Mouse (Mus musculus): Measurements from ENCODE around the gene Rbms3. TPM values are rescaled to one million over a fixed set of nuclear protein-coding genes. Genes with fewer than 3 reads are reported as not detected.
A peak's percentile ranks its signal among the peaks of the same experiment; 100 is the strongest.

The Rbms3 gene
- total and polyA plus RNA-seq, 3 experiments, result not detected

DNA sequence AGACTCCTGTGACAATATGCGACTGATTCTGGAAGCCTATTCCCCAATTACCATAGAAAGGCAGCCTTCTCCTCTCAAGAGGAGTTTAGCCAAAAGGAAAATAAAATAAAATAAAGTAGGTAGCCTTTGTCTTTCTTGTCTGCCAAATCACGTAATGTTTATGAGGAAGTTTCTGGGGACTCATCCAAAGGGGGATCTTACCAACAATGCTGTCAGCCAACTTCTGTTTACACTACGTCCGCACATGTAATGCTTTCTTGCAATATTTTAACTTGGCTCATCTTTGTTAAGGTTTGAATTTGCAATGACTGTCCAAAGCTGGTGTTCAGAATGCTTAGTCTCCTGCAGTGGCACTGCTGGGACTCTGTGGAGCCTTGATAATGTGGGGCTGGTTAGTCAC, 1086.9 kb downstream of the Rbms3 start:
- Histone ChIP-seq H3K27ac (ENCODE audit: insufficient read depth, low read depth) (no peak overlapping the region), H3K79me2 (replicated peaks; ENCODE audit: control insufficient read depth, extremely low read depth, insufficient read depth, poor library complexity, severe bottlenecking) (no peaks in the 10 kb centered on the region), H3K4me1 (ENCODE audit: control insufficient read depth in 1 of 2, insufficient read depth in 2 of 2) (peaks cover 0 to 8% of the 10 kb centered on the region in 2 experiments; a peak in 2 of 4 replicates), H3K4me3 (replicated peaks in 1 of 3; ENCODE audit: low read depth in 2 of 3, low read length in 2 of 3, poor library complexity in 1 of 3) (no peak overlapping the region), H3K27me3 (replicated peaks) (peaks cover 24% of the 10 kb centered on the region), H3K9me3 (replicated peaks; ENCODE audit: low read length) (no peaks in the 10 kb centered on the region), H3K36me3 (replicated peaks in 1 of 2; ENCODE audit: control insufficient read depth in 1 of 2, insufficient read depth in 1 of 2, low read length in 1 of 2) (no peaks in the 10 kb centered on the region), H3K9ac (ENCODE audit: insufficient read depth, low read depth) (no peak overlapping the region), H3K4me2 (ENCODE audit: insufficient read depth, low read depth, poor library complexity, severe bottlenecking) (no peak overlapping the region)
- TF ChIP-seq GABPA (IDR thresholded peaks at IDR 0.05; ENCODE audit: insufficient replicate concordance, low read depth, low read length) (no peak), ZC3H11A (IDR thresholded peaks at IDR 0.05; ENCODE audit: low read depth, low read length) (no peak), CHD1 (IDR thresholded peaks at IDR 0.05; ENCODE audit: low read depth, low read length) (no peak), ELF1 (IDR thresholded peaks at IDR 0.05; ENCODE audit: low read depth, low read length) (no peak), HCFC1 (IDR thresholded peaks at IDR 0.05; ENCODE audit: low read depth, low read length) (no peak), ETS1 (conservative IDR thresholded peaks at IDR 0.05; ENCODE audit: low read depth, low read length) (no peak), RCOR1 (conservative IDR thresholded peaks at IDR 0.05; ENCODE audit: low read depth, low read length) (no peak), NELFE (IDR thresholded peaks at IDR 0.05; ENCODE audit: low read depth, low read length) (no peak), TCF12 (IDR thresholded peaks at IDR 0.05; ENCODE audit: low read depth, low read length) (no peak), EP300 (IDR thresholded peaks at IDR 0.05; ENCODE audit: low read length) (no peak)
- no peak for DNase-seq (ENCODE audit: extremely low read depth)
- in situ Hi-C loops (cut with MboI; ENCODE audit: low pct_ligation_motif_present, low pct_unique_long_range_greater_than_20kb, low sequenced_read_pairs), result no loop called here
- dilution Hi-C loops (cut with MboI; ENCODE audit: extremely low pct_ligation_motif_present, extremely low pct_unique_long_range_greater_than_20kb, low sequenced_read_pairs), result no loop called here

GRCm38 (mm10) chr9:116541976-116542375, 1087.7 kb downstream of the Rbms3 start:
- dilution Hi-C loops (cut with MboI; ENCODE audit: extremely low pct_ligation_motif_present, extremely low pct_unique_long_range_greater_than_20kb, low sequenced_read_pairs), result no loop called here
- Histone ChIP-seq H3K9me3 (replicated peaks; ENCODE audit: low read length) (no peaks in the 10 kb centered on the region), H3K36me3 (replicated peaks in 1 of 2; ENCODE audit: control insufficient read depth in 1 of 2, insufficient read depth in 1 of 2, low read length in 1 of 2) (no peaks in the 10 kb centered on the region), H3K27me3 (replicated peaks) (peaks cover 27% of the 10 kb centered on the region), H3K4me3 (replicated peaks in 1 of 3; ENCODE audit: low read depth in 2 of 3, low read length in 2 of 3, poor library complexity in 1 of 3) (no peak overlapping the region), H3K4me1 (ENCODE audit: control insufficient read depth in 1 of 2, insufficient read depth in 2 of 2) (peaks cover 0 to 8% of the 10 kb centered on the region in 2 experiments; a peak in 2 of 4 replicates), H3K9ac (ENCODE audit: insufficient read depth, low read depth) (no peak overlapping the region), H3K27ac (ENCODE audit: insufficient read depth, low read depth) (no peak overlapping the region), H3K4me2 (ENCODE audit: insufficient read depth, low read depth, poor library complexity, severe bottlenecking) (no peak overlapping the region), H3K79me2 (replicated peaks; ENCODE audit: control insufficient read depth, extremely low read depth, insufficient read depth, poor library complexity, severe bottlenecking) (no peaks in the 10 kb centered on the region)
- no peak for TF ChIP-seq ELF1 (IDR thresholded peaks at IDR 0.05; ENCODE audit: low read depth, low read length)
- TF ChIP-seq EP300 (IDR thresholded peaks at IDR 0.05; ENCODE audit: low read length), result no peak
- TF ChIP-seq TCF12 (IDR thresholded peaks at IDR 0.05; ENCODE audit: low read depth, low read length), result no peak
- TF ChIP-seq ZKSCAN1 (IDR thresholded peaks at IDR 0.05; ENCODE audit: borderline replicate concordance, low read depth, low read length), result no peak
- no peak for TF ChIP-seq USF2 (conservative IDR thresholded peaks at IDR 0.05; ENCODE audit: low read depth, low read length)
- TF ChIP-seq CHD1 (IDR thresholded peaks at IDR 0.05; ENCODE audit: low read depth, low read length), result no peak
- no peak for TF ChIP-seq MEF2A (IDR thresholded peaks at IDR 0.05; ENCODE audit: borderline replicate concordance, low read depth, low read length)
- in situ Hi-C loops (cut with MboI; ENCODE audit: low pct_ligation_motif_present, low pct_unique_long_range_greater_than_20kb, low sequenced_read_pairs), result no loop called here
- no peak for DNase-seq (ENCODE audit: extremely low read depth)

GRCm38 (mm10) chr9:116535709-116536108, 1094.0 kb downstream of the Rbms3 start:
- Histone ChIP-seq H3K9me3 (replicated peaks; ENCODE audit: low read length) (peaks cover 10% of the 10 kb centered on the region), H3K79me2 (replicated peaks; ENCODE audit: control insufficient read depth, extremely low read depth, insufficient read depth, poor library complexity, severe bottlenecking) (no peaks in the 10 kb centered on the region), H3K4me1 (ENCODE audit: control insufficient read depth in 1 of 2, insufficient read depth in 2 of 2) (no peaks in the 10 kb centered on the region), H3K4me2 (ENCODE audit: insufficient read depth, low read depth, poor library complexity, severe bottlenecking) (no peak overlapping the region), H3K9ac (ENCODE audit: insufficient read depth, low read depth) (no peak overlapping the region), H3K36me3 (replicated peaks in 1 of 2; ENCODE audit: control insufficient read depth in 1 of 2, insufficient read depth in 1 of 2, low read length in 1 of 2) (no peaks in the 10 kb centered on the region), H3K4me3 (replicated peaks in 1 of 3; ENCODE audit: low read depth in 2 of 3, low read length in 2 of 3, poor library complexity in 1 of 3) (no peak overlapping the region), H3K27ac (ENCODE audit: insufficient read depth, low read depth) (no peak overlapping the region), H3K27me3 (replicated peaks) (peaks cover 21% of the 10 kb centered on the region)
- dilution Hi-C loops (cut with MboI; ENCODE audit: extremely low pct_ligation_motif_present, extremely low pct_unique_long_range_greater_than_20kb, low sequenced_read_pairs), result no loop called here
- TF ChIP-seq CHD1 (IDR thresholded peaks at IDR 0.05; ENCODE audit: low read depth, low read length) (no peak), CTCF (conservative IDR thresholded peaks at IDR 0.05 in 1 of 2, IDR thresholded peaks at IDR 0.05 in 1 of 2; ENCODE audit: low read depth in 2 of 2, low read length in 2 of 2) (peak; percentile 15 to 57; a peak in 2 of 4 replicates)
- DNase-seq (ENCODE audit: extremely low read depth), result peak; percentile 32
- in situ Hi-C loops (cut with MboI; ENCODE audit: low pct_ligation_motif_present, low pct_unique_long_range_greater_than_20kb, low sequenced_read_pairs), result no loop called here
